Mouse (Mus musculus) adrenal gland, postnatal 0 days (tissue): ENCODE measurements around the gene Ahcyl2. TPM values are rescaled to one million over a fixed set of nuclear protein-coding genes. Genes with fewer than 3 reads are reported as not detected.

ENCODE experiments used
- polyA plus RNA-seq: library from polyadenylated mRNA; unstranded; fragments of >200 nt; fragmentation: Nextera tagmentation; extraction: Ambion mirVana; gene quantifications from 2 replicates; pipeline ENCODE4 v1.2.1, GENCODE M21; 2015

Gene Ahcyl2
- 17.8 and 37.1 TPM in 2 replicates for polyA plus RNA-seq

GRCm38 (mm10) chr6:29767813-29768660, at the start of gene Ahcyl2:
Ahcyl2 (plus strand) TSS chr6:29768011.

GRCm38 (mm10) chr6:29735336-29735688, 32.5 kb upstream of the Ahcyl2 start, which contains the start of gene Smo:
Smo (plus strand) TSS chr6:29735503.

GRCm38 (mm10) chr6:29916530-29917382, 148.9 kb downstream of the Ahcyl2 start, which contains the start of gene Strip2:
Strip2 (plus strand) TSS chr6:29917012.

Other genes starting within 250 kb of the Ahcyl2 start
- gene Irf5, start 241.4 kb upstream of the Ahcyl2 start, polyA plus RNA-seq: 6.1 and 6.5 TPM in 2 replicates
- 27.9 and 40.3 TPM in 2 replicates for gene Tnpo3, start 158.1 kb upstream of the Ahcyl2 start, polyA plus RNA-seq
- gene Tspan33, start 73.8 kb upstream of the Ahcyl2 start, polyA plus RNA-seq: 7.1 and 10.0 TPM in 2 replicates
- 33.1 and 37.0 TPM in 2 replicates for gene Smo, start 32.5 kb upstream of the Ahcyl2 start, polyA plus RNA-seq
- gene Strip2, start 149.0 kb downstream of the Ahcyl2 start, polyA plus RNA-seq: 0.77 and 0.95 TPM in 2 replicates